In genomic region chr6:58772014-58772413, GRCm38 (mm10) we compare ENCODE assay signal across 8 mouse cellular contexts. TPM values are rescaled to one million over a fixed set of nuclear protein-coding genes. Genes with fewer than 3 reads are reported as not detected.
DNase-seq lines count a peak whose midpoint lies in the region; ATAC-seq and TF ChIP-seq lines count a peak whose summit lies in the region.

No protein-coding gene starts in this region.

- 0% methylated on average over 1 of the region's 1 CpGs for WGBS in kidney, adult 2 months

- peak; percentile 34 for DNase-seq in left cerebral cortex, adult 11 months (ENCODE audit: low spot score)
- no peak for DNase-seq in left cerebral cortex, adult 8-10 months (ENCODE audit: low spot score in 2 of 2)
- peak; percentile 15 for DNase-seq in MN1 (ENCODE audit: low spot score)
- DNase-seq in embryo, embryonic 11 days = peak; percentile 47
- peak; percentile 62 for DNase-seq in kidney, adult 2 months
- DNase-seq in natural killer cell, adult 2 months (ENCODE audit: low spot score in 2 of 2) = no peak
- no peak for DNase-seq in spleen, postnatal 10 days (ENCODE audit: low spot score in 2 of 2)

- H3K4me1 ChIP-seq in kidney, adult 2 months (ENCODE audit: control insufficient read depth, insufficient read depth, low read length) = no peaks in the 10 kb centered on the region

- H3K27me3 ChIP-seq in kidney, adult 2 months (replicated peaks; ENCODE audit: control insufficient read depth, insufficient read depth, low read length) = no peaks in the 10 kb centered on the region

- peak; percentile 61 for ATAC-seq in megakaryocyte, adult 5-6 weeks (ENCODE audit: poor library complexity, severe bottlenecking)

- no peak overlapping the region for H3K27ac ChIP-seq in kidney, adult 2 months (ENCODE audit: insufficient read depth, low read depth, low read length)

- no peak overlapping the region for H3K4me3 ChIP-seq in kidney, adult 2 months (ENCODE audit: insufficient read depth, low read depth, low read length)

- TF ChIP-seq POLR2A in kidney, adult 2 months (IDR thresholded peaks at IDR 0.05; ENCODE audit: low read depth, low read length) = no peak

- no peaks in the 10 kb centered on the region for H3K36me3 ChIP-seq in kidney, adult 2 months (ENCODE audit: control insufficient read depth, insufficient read depth, low read length)

- peak; percentile 39 for TF ChIP-seq CTCF in kidney, adult 2 months (conservative IDR thresholded peaks at IDR 0.05; ENCODE audit: insufficient read depth, insufficient read length, low read depth, low read length)

RNA-seq across cellular contexts. Expression of gene Herc3, which starts 59.3 kb away (rescaled TPM):
- total RNA-seq in left cerebral cortex, adult 8-10 months (2022) = 100 to 1,000 TPM; 127 to 260 (median 211) TPM
- polyA plus RNA-seq in kidney, adult 2 months (2012; rRNA removed) = 28.9 and 31.1 TPM in 2 replicates
- 6.6 and 7.4 TPM in 2 replicates for total RNA-seq in megakaryocyte, adult 5-6 weeks (2015)
- total RNA-seq in megakaryocyte, adult 5-6 weeks (2017) = 10.4 and 17.5 TPM in 2 replicates

Comparison
In these comparisons a context has a peak if more than half of its experiments do, and no peak if none do; other contexts are left out.
1. DNase-seq: peak in left cerebral cortex, adult 11 months (single experiment), MN1 (single experiment), embryo, embryonic 11 days (single experiment) and kidney, adult 2 months (single experiment); none in left cerebral cortex, adult 8-10 months (0 of 2), natural killer cell, adult 2 months (0 of 2) and spleen, postnatal 10 days (0 of 2).
2. RNA of gene Herc3, which starts 59.3 kb away (total RNA-seq): 127 to 260 TPM in left cerebral cortex, adult 8-10 months; 6.6 to 17.5 TPM in megakaryocyte, adult 5-6 weeks; every median in the first group is over 4 times any median in the second.